Mouse (Mus musculus): ENCODE results near the gene Pde1c. TPM values are rescaled to one million over a fixed set of nuclear protein-coding genes. Genes with fewer than 3 reads are reported as not detected.
A peak's percentile ranks its signal among the peaks of the same experiment; 100 is the strongest.

The Pde1c gene
- polyA plus RNA-seq, 1 experiment from 2014 or later: 2.7 TPM

DNA sequence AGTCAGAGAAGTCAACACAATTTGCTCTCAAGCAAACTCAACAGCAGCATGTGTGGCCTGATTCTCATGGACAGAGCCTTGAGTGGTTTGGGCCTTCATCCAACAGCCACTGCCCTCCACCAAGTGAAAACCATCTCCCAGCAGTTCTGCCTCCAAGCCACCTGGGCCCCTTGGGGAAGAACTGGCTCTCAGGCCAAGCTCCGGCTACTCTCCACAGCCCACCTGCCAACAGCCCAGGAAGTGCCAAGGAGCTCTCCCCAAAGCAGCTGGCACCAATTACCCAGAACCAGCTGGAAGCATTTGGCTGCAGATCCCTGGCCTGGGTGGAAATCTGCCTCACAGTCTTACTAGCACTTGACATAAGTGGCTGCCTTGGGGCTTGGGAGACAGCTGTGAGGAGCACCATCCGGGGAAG lies 8.4 kb downstream of the Pde1c start:
- 56% methylated on average over 2 of the region's 2 CpGs for WGBS
- Histone ChIP-seq H3K9ac (replicated peaks; ENCODE audit: low read length) (no peak overlapping the region), H3K27ac (replicated peaks; ENCODE audit: low read depth, low read length) (no peak overlapping the region), H3K9me3 (replicated peaks; ENCODE audit: control insufficient read depth, low read length) (no peaks in the 10 kb centered on the region), H3K4me2 (ENCODE audit: low read depth, low read length) (no peak overlapping the region), H3K27me3 (ENCODE audit: control insufficient read depth, insufficient read depth, low read length) (no peaks in the 10 kb centered on the region), H3K36me3 (replicated peaks; ENCODE audit: control insufficient read depth, insufficient read depth, low read depth, low read length) (no peaks in the 10 kb centered on the region), H3K4me1 (ENCODE audit: control insufficient read depth, insufficient read depth, low read length) (no peaks in the 10 kb centered on the region), H3K4me3 (ENCODE audit: low read depth, low read length) (no peak overlapping the region)
- DNase-seq (ENCODE audit: low spot score) (peak; percentile 25), ATAC-seq (replicated peaks; ENCODE audit: insufficient number of reproducible peaks, low FRiP score, low TSS enrichment, low read depth) (no peak)

DNA sequence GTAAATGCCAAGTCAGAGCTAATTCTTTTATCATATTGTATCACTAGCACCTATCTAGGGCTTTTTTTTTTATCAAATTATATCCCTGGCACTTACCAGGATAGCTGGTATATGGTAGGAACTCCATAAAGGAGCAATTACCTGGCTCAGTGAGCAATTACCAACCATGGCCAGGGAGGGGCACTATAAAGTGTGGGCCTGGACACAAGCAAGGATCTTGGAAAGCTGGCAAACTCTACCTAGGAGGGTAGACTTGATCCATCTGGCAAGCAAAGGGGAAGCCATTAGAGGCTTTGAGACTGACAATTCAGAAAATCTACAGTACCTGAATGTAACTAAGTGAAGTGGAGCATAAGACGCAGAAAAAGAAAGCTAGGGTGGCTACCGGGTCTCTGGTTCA lies 10.2 kb downstream of the Pde1c start:
- no peak overlapping the region for H3K9ac ChIP-seq (replicated peaks; ENCODE audit: low read length)
- no peaks in the 10 kb centered on the region for H3K27me3 ChIP-seq (ENCODE audit: control insufficient read depth, insufficient read depth, low read length)
- no peak for DNase-seq (ENCODE audit: low spot score)
- H3K36me3 ChIP-seq (replicated peaks; ENCODE audit: control insufficient read depth, insufficient read depth, low read depth, low read length): no peaks in the 10 kb centered on the region
- ATAC-seq (replicated peaks; ENCODE audit: insufficient number of reproducible peaks, low FRiP score, low TSS enrichment, low read depth): no peak
- no peak overlapping the region for H3K4me2 ChIP-seq (ENCODE audit: low read depth, low read length)
- 97% methylated on average over 2 of the region's 2 CpGs for WGBS
- H3K27ac ChIP-seq (replicated peaks; ENCODE audit: low read depth, low read length): no peak overlapping the region
- no peaks in the 10 kb centered on the region for H3K9me3 ChIP-seq (replicated peaks; ENCODE audit: control insufficient read depth, low read length)
- H3K4me3 ChIP-seq (ENCODE audit: low read depth, low read length): no peak overlapping the region
- no peaks in the 10 kb centered on the region for H3K4me1 ChIP-seq (ENCODE audit: control insufficient read depth, insufficient read depth, low read length)

- H3K4me2 ChIP-seq (ENCODE audit: low read depth, low read length): no peak overlapping the region
- H3K27me3 ChIP-seq (ENCODE audit: control insufficient read depth, insufficient read depth, low read length): no peaks in the 10 kb centered on the region
- H3K36me3 ChIP-seq (replicated peaks; ENCODE audit: control insufficient read depth, insufficient read depth, low read depth, low read length): no peaks in the 10 kb centered on the region
- H3K4me1 ChIP-seq (ENCODE audit: control insufficient read depth, insufficient read depth, low read length): no peaks in the 10 kb centered on the region
- H3K4me3 ChIP-seq (ENCODE audit: low read depth, low read length): no peak overlapping the region
- DNase-seq (ENCODE audit: low spot score) (no peak), ATAC-seq (replicated peaks; ENCODE audit: insufficient number of reproducible peaks, low FRiP score, low TSS enrichment, low read depth) (no peak)
- WGBS: 79% methylated on average over 3 of the region's 3 CpGs
- H3K9ac ChIP-seq (replicated peaks; ENCODE audit: low read length): no peak overlapping the region
- no peaks in the 10 kb centered on the region for H3K9me3 ChIP-seq (replicated peaks; ENCODE audit: control insufficient read depth, low read length)
- H3K27ac ChIP-seq (replicated peaks; ENCODE audit: low read depth, low read length): no peak overlapping the region
Measured at GRCm38 (mm10) chr6:56555848-56556247, 13.1 kb downstream of the Pde1c start.

- Histone ChIP-seq H3K4me1 (ENCODE audit: control insufficient read depth, insufficient read depth, low read length) (no peaks in the 10 kb centered on the region), H3K9me3 (replicated peaks; ENCODE audit: control insufficient read depth, low read length) (no peaks in the 10 kb centered on the region), H3K27me3 (ENCODE audit: control insufficient read depth, insufficient read depth, low read length) (no peaks in the 10 kb centered on the region), H3K9ac (replicated peaks; ENCODE audit: low read length) (no peak overlapping the region), H3K36me3 (replicated peaks; ENCODE audit: control insufficient read depth, insufficient read depth, low read depth, low read length) (no peaks in the 10 kb centered on the region), H3K4me3 (ENCODE audit: low read depth, low read length) (no peak overlapping the region), H3K4me2 (ENCODE audit: low read depth, low read length) (no peak overlapping the region), H3K27ac (replicated peaks; ENCODE audit: low read depth, low read length) (no peak overlapping the region)
- DNase-seq (ENCODE audit: low spot score) (no peak), ATAC-seq (replicated peaks; ENCODE audit: insufficient number of reproducible peaks, low FRiP score, low TSS enrichment, low read depth) (0 out of 2 replicates have a peak, but pooled peaks have one; percentile 39)
- 55% methylated on average over 4 of the region's 4 CpGs for WGBS
Measured at GRCm38 (mm10) chr6:56555382-56555781, 13.5 kb downstream of the Pde1c start.

- Histone ChIP-seq H3K4me2 (ENCODE audit: low read depth, low read length) (no peak overlapping the region), H3K4me3 (ENCODE audit: low read depth, low read length) (no peak overlapping the region), H3K27ac (replicated peaks; ENCODE audit: low read depth, low read length) (no peak overlapping the region), H3K27me3 (ENCODE audit: control insufficient read depth, insufficient read depth, low read length) (no peaks in the 10 kb centered on the region), H3K9ac (replicated peaks; ENCODE audit: low read length) (no peak overlapping the region), H3K36me3 (replicated peaks; ENCODE audit: control insufficient read depth, insufficient read depth, low read depth, low read length) (no peaks in the 10 kb centered on the region), H3K9me3 (replicated peaks; ENCODE audit: control insufficient read depth, low read length) (no peaks in the 10 kb centered on the region), H3K4me1 (ENCODE audit: control insufficient read depth, insufficient read depth, low read length) (no peaks in the 10 kb centered on the region)
- WGBS: 82% methylated on average over 4 of the region's 4 CpGs
- ATAC-seq (replicated peaks; ENCODE audit: insufficient number of reproducible peaks, low FRiP score, low TSS enrichment, low read depth): no peak
- DNase-seq (ENCODE audit: low spot score): no peak
Measured at GRCm38 (mm10) chr6:56551022-56551421, 17.9 kb downstream of the Pde1c start.

DNA sequence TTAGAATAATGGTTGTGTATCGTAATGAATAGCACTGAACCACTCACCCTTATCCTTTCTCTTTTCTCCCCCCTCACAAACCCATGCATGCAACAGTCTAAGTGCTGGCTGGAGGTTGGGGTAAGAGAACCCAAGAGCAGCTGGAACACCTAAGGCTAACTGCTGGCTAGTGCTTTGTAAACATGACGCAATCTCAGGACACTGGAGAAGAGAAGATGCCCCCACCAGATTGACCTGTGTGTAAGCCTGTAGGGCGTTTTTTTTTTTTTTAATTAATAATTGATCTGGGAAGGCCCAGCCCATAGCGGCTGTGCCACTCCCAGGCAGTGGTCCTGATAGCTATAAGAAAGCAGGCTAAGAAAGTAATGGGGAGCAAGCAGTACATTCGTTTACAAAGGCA lies 28.7 kb downstream of the Pde1c start:
- no peaks in the 10 kb centered on the region for H3K4me1 ChIP-seq (ENCODE audit: control insufficient read depth, insufficient read depth, low read length)
- H3K27me3 ChIP-seq (ENCODE audit: control insufficient read depth, insufficient read depth, low read length): no peaks in the 10 kb centered on the region
- H3K4me2 ChIP-seq (ENCODE audit: low read depth, low read length): no peak overlapping the region
- H3K9ac ChIP-seq (replicated peaks; ENCODE audit: low read length): no peak overlapping the region
- H3K27ac ChIP-seq (replicated peaks; ENCODE audit: low read depth, low read length): no peak overlapping the region
- H3K9me3 ChIP-seq (replicated peaks; ENCODE audit: control insufficient read depth, low read length): no peaks in the 10 kb centered on the region
- H3K36me3 ChIP-seq (replicated peaks; ENCODE audit: control insufficient read depth, insufficient read depth, low read depth, low read length): no peaks in the 10 kb centered on the region
- H3K4me3 ChIP-seq (ENCODE audit: low read depth, low read length): no peak overlapping the region
- WGBS: 77% methylated on average over 5 of the region's 5 CpGs
- no peak for DNase-seq (ENCODE audit: low spot score)
- ATAC-seq (replicated peaks; ENCODE audit: insufficient number of reproducible peaks, low FRiP score, low TSS enrichment, low read depth): no peak

GRCm38 (mm10) chr6:56534653-56535052 lies 34.2 kb downstream of the Pde1c start:
- no peak for ATAC-seq (replicated peaks; ENCODE audit: insufficient number of reproducible peaks, low FRiP score, low TSS enrichment, low read depth)
- Histone ChIP-seq H3K27me3 (ENCODE audit: control insufficient read depth, insufficient read depth, low read length) (no peaks in the 10 kb centered on the region), H3K9ac (replicated peaks; ENCODE audit: low read length) (no peak overlapping the region), H3K9me3 (replicated peaks; ENCODE audit: control insufficient read depth, low read length) (no peaks in the 10 kb centered on the region), H3K27ac (replicated peaks; ENCODE audit: low read depth, low read length) (no peak overlapping the region), H3K4me1 (ENCODE audit: control insufficient read depth, insufficient read depth, low read length) (no peaks in the 10 kb centered on the region), H3K4me3 (ENCODE audit: low read depth, low read length) (no peak overlapping the region), H3K36me3 (replicated peaks; ENCODE audit: control insufficient read depth, insufficient read depth, low read depth, low read length) (no peaks in the 10 kb centered on the region), H3K4me2 (ENCODE audit: low read depth, low read length) (no peak overlapping the region)
- DNase-seq (ENCODE audit: low spot score): no peak

- 77% methylated on average over 2 of the region's 2 CpGs for WGBS
- Histone ChIP-seq H3K4me3 (ENCODE audit: low read depth, low read length) (no peak overlapping the region), H3K36me3 (replicated peaks; ENCODE audit: control insufficient read depth, insufficient read depth, low read depth, low read length) (no peaks in the 10 kb centered on the region), H3K4me2 (ENCODE audit: low read depth, low read length) (no peak overlapping the region), H3K9me3 (replicated peaks; ENCODE audit: control insufficient read depth, low read length) (no peaks in the 10 kb centered on the region), H3K4me1 (ENCODE audit: control insufficient read depth, insufficient read depth, low read length) (no peaks in the 10 kb centered on the region), H3K27ac (replicated peaks; ENCODE audit: low read depth, low read length) (no peak overlapping the region), H3K27me3 (ENCODE audit: control insufficient read depth, insufficient read depth, low read length) (no peaks in the 10 kb centered on the region), H3K9ac (replicated peaks; ENCODE audit: low read length) (no peak overlapping the region)
- ATAC-seq (replicated peaks; ENCODE audit: insufficient number of reproducible peaks, low FRiP score, low TSS enrichment, low read depth): no peak
- no peak for DNase-seq (ENCODE audit: low spot score)
Measured at GRCm38 (mm10) chr6:56532257-56532656, 36.6 kb downstream of the Pde1c start.

Data from embryonic facial prominence, embryonic 11.5 days (tissue).